9 mouse cellular contexts compared by ENCODE assay signal in the genomic region with DNA sequence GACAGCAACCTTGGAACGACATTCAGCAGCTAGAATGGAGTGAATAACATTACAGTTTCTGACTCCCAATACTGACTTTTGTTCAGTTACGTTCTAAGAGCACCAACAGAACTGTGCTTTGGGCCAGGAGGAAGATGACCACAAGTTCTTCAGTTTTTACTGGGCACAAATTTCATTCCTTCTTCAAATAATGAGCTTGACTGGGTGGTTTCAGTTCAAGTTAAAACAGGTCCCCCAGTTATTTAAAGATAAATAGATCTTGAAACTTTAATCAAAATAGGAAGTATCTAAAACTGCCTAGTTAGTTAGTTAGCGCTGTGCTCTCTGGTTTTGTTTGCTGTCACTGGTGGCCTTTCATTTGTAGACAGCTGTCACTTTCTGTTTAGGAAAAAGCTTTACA. TPM values are rescaled to one million over a fixed set of nuclear protein-coding genes. Genes with fewer than 3 reads are reported as not detected.
DNase-seq lines count a peak whose midpoint lies in the region; ATAC-seq lines count a peak whose summit lies in the region.
"Had no signal": no experiment of that assay in that cellular context is flagged by ENCODE, and none has a peak within 500 bp of the region (broad histone marks: within the 10 kb centered on the region; RNA-seq: fewer than 3 reads in every experiment).

No protein-coding gene starts in this region.

- WGBS in heart, embryonic 10.5 days, result 47% methylated on average over 3 of the region's 3 CpGs
- 48% methylated on average over 3 of the region's 3 CpGs for WGBS in neural tube, embryonic 13.5 days
- WGBS in liver, embryonic 12.5 days (ENCODE audit: insufficient replicate concordance), result 34% methylated on average over 3 of the region's 3 CpGs
- 40% methylated on average over 3 of the region's 3 CpGs for WGBS in stomach, embryonic 14.5 days

- H3K4me3 ChIP-seq in heart, embryonic 10.5 days, result no peak overlapping the region
- no peak overlapping the region for H3K4me3 ChIP-seq in neural tube, embryonic 13.5 days
- no peak overlapping the region for H3K4me3 ChIP-seq in liver, embryonic 12.5 days
- H3K4me3 ChIP-seq in stomach, embryonic 14.5 days (ENCODE audit: low read depth, low read length), result no peak overlapping the region
- H3K4me3 ChIP-seq: erythroblast, embryonic 14.5 days had no signal

- no peaks in the 10 kb centered on the region for H3K27me3 ChIP-seq in heart, embryonic 10.5 days (ENCODE audit: insufficient read depth, poor library complexity, severe bottlenecking)
- H3K27me3 ChIP-seq in neural tube, embryonic 13.5 days, result no peaks in the 10 kb centered on the region
- no peaks in the 10 kb centered on the region for H3K27me3 ChIP-seq in liver, embryonic 12.5 days (replicated peaks)
- H3K27me3 ChIP-seq in stomach, embryonic 14.5 days (ENCODE audit: control insufficient read depth, insufficient read depth, low read length), result no peaks in the 10 kb centered on the region

- no peak overlapping the region for H3K9ac ChIP-seq in neural tube, embryonic 13.5 days
- H3K9ac ChIP-seq in liver, embryonic 12.5 days, result no peak overlapping the region
- no peak overlapping the region for H3K9ac ChIP-seq in stomach, embryonic 14.5 days (replicated peaks; ENCODE audit: low read depth, low read length)

- no peak overlapping the region for H3K4me2 ChIP-seq in neural tube, embryonic 13.5 days
- H3K4me2 ChIP-seq in liver, embryonic 12.5 days, result peak overlapping the region; percentile 53
- no peak overlapping the region for H3K4me2 ChIP-seq in stomach, embryonic 14.5 days (replicated peaks; ENCODE audit: low read depth, low read length)

- ATAC-seq in neural tube, embryonic 13.5 days (ENCODE audit: low read depth), result no peak
- no peak for ATAC-seq in liver, embryonic 12.5 days
- no peak for ATAC-seq in stomach, embryonic 14.5 days (ENCODE audit: insufficient number of reproducible peaks, insufficient read depth, low FRiP score, low read depth)

- H3K4me1 ChIP-seq in heart, embryonic 10.5 days, result peaks cover 24% of the 10 kb centered on the region
- peaks cover 50% of the 10 kb centered on the region for H3K4me1 ChIP-seq in neural tube, embryonic 13.5 days (replicated peaks)
- peaks cover 62% of the 10 kb centered on the region for H3K4me1 ChIP-seq in liver, embryonic 12.5 days
- peaks cover 33% of the 10 kb centered on the region for H3K4me1 ChIP-seq in stomach, embryonic 14.5 days (ENCODE audit: control insufficient read depth, insufficient read depth, low read length)

- no peaks in the 10 kb centered on the region for H3K9me3 ChIP-seq in heart, embryonic 10.5 days
- H3K9me3 ChIP-seq in neural tube, embryonic 13.5 days, result no peaks in the 10 kb centered on the region
- no peaks in the 10 kb centered on the region for H3K9me3 ChIP-seq in liver, embryonic 12.5 days (replicated peaks)
- H3K9me3 ChIP-seq in stomach, embryonic 14.5 days (ENCODE audit: control insufficient read depth, low read depth, low read length), result no peaks in the 10 kb centered on the region

- H3K27ac ChIP-seq in heart, embryonic 10.5 days, result no peak overlapping the region
- H3K27ac ChIP-seq in neural tube, embryonic 13.5 days (replicated peaks), result peak overlapping the region; percentile 35; the same call in 1 of the 2 replicates
- peak overlapping the region; percentile 74 for H3K27ac ChIP-seq in liver, embryonic 12.5 days
- peak overlapping the region; percentile 84 for H3K27ac ChIP-seq in stomach, embryonic 14.5 days (ENCODE audit: low read length)

- H3K36me3 ChIP-seq in heart, embryonic 10.5 days, result no peaks in the 10 kb centered on the region
- no peaks in the 10 kb centered on the region for H3K36me3 ChIP-seq in neural tube, embryonic 13.5 days
- no peaks in the 10 kb centered on the region for H3K36me3 ChIP-seq in liver, embryonic 12.5 days
- H3K36me3 ChIP-seq in stomach, embryonic 14.5 days (ENCODE audit: control insufficient read depth, insufficient read depth, low read length), result no peaks in the 10 kb centered on the region

- peak; percentile 75 for DNase-seq in heart, adult 11 months
- no peak for DNase-seq in heart, embryonic 10.5 days (ENCODE audit: low spot score)
- DNase-seq in neural tube, embryonic 10.5 days (ENCODE audit: extremely low spot score, low spot score), result no peak
- no peak for DNase-seq in yolk sac, embryonic 10.5 days (ENCODE audit: low spot score)
- no peak for DNase-seq in cerebellum, postnatal 10 days

RNA-seq across cellular contexts. Expression of a gene that starts 52.2 kb away (rescaled TPM):
- 237 and 269 TPM in 2 replicates for polyA plus RNA-seq in heart, embryonic 10.5 days (2016; fragmentation: Nextera tagmentation; extraction: Ambion mirVana)
- polyA plus RNA-seq in neural tube, embryonic 13.5 days (2015; fragmentation: Nextera tagmentation; extraction: Ambion mirVana), result 288 and 313 TPM in 2 replicates
- 195 and 202 TPM in 2 replicates for polyA plus RNA-seq in liver, embryonic 12.5 days (2016; fragmentation: Nextera tagmentation; extraction: Ambion mirVana)
- polyA plus RNA-seq in stomach, embryonic 14.5 days (2014; fragmentation: Nextera tagmentation; extraction: Ambion mirVana), result 209 and 237 TPM in 2 replicates
